Mouse (Mus musculus) macrophage (primary cell): Measurements from ENCODE around the gene Ednrb. TPM values are rescaled to one million over a fixed set of nuclear protein-coding genes. Genes with fewer than 3 reads are reported as not detected.

Source experiments
- H3K27ac ChIP-seq: fragments of 350-480 bp; formaldehyde crosslinking; 2 replicates; pipeline ENCODE4 v1.9.0; 2021
- H3K36me3 ChIP-seq: fragments of 350-480 bp; formaldehyde crosslinking; 2 replicates; pipeline ENCODE4 v1.9.0; 2021; ENCODE audit errors: inconsistent target
- H3K4me3 ChIP-seq: fragments of 350-480 bp; formaldehyde crosslinking; 2 replicates; pipeline ENCODE4 v1.9.0; 2021; ENCODE audit errors: inconsistent target
- H3K79me2 ChIP-seq: fragments of 350-480 bp; formaldehyde crosslinking; 2 replicates; pipeline ENCODE4 v1.9.0; 2021; ENCODE audit errors: inconsistent target
- WGBS: methylation state at CpG from one replicate; pipeline ENCODE4 v1.1.7; 2026; ENCODE audit warnings: inconsistent platforms; ENCODE audit not compliant: missing documents; 5-methylcytosine and 5-hydroxymethylcytosine counted together
- polyA plus RNA-seq: library from polyadenylated mRNA; stranded (reverse); fragments of 250-400 nt; gene quantifications from 3 replicates; pipeline ENCODE4 v1.2.4, GENCODE M21; 2018; ENCODE audit warnings: inconsistent platforms
- total RNA-seq, 78 experiments: library from RNA; depleted of rRNA; stranded (reverse); fragments of 250-400 nt; gene quantifications; 1 replicate in 9 of 78; 2 replicates in 24 of 78; 3 replicates in 43 of 78; 4 replicates in 2 of 78; pipeline ENCODE4 v1.2.4; 2018; ENCODE audit warnings: inconsistent platforms in 56 of 78

The Ednrb gene
- 10 to 100 TPM in 12 of 26 experiments, 1 to 10 TPM in 14; 1.5 to 88.7 (median 8.1) TPM for total RNA-seq (2018; cell fraction: chromatin; rRNA removed)
- 100 to 1,000 TPM in 2 of 26 experiments, 10 to 100 TPM in 22, 1 to 10 TPM in 2; 6.0 to 101 (median 22.7) TPM for total RNA-seq (2018; cell fraction: cytosol; rRNA removed)
- total RNA-seq (2018; cell fraction: nucleus; rRNA removed): 100 to 1,000 TPM in 3 of 26 experiments, 10 to 100 TPM in 21, 1 to 10 TPM in 2; 6.5 to 135 (median 24.5) TPM
- polyA plus RNA-seq: 6.8 to 36.9 TPM (median 17.7 TPM) in 3 replicates

GRCm38 (mm10) chr14:103844011-103844549 lies at the start of gene Ednrb:
Ednrb (minus strand) TSS chr14:103844402.
- Histone ChIP-seq H3K27ac (peak within 1 kb of the TSS; percentile 37), H3K4me3 (peak within 1 kb of the TSS; percentile 53), H3K79me2 (no peaks in the 10 kb centered on the region), H3K36me3 (no peaks in the 10 kb centered on the region)
- 6% methylated on average over 24 of the region's 24 CpGs for WGBS

GRCm38 (mm10) chr14:103892411-103892938 lies 48.3 kb upstream of the Ednrb start:
- H3K79me2 ChIP-seq: no peaks in the 10 kb centered on the region
- H3K27ac ChIP-seq: no peak overlapping the region
- no peaks in the 10 kb centered on the region for H3K36me3 ChIP-seq
- 85% methylated on average over 8 of the region's 8 CpGs for WGBS
- no peak overlapping the region for H3K4me3 ChIP-seq

GRCm38 (mm10) chr14:103890761-103891160 lies 46.6 kb upstream of the Ednrb start:
- no peaks in the 10 kb centered on the region for H3K79me2 ChIP-seq
- H3K27ac ChIP-seq: no peak overlapping the region
- no peaks in the 10 kb centered on the region for H3K36me3 ChIP-seq
- no peak overlapping the region for H3K4me3 ChIP-seq
- WGBS: 42% methylated on average over 4 of the region's 4 CpGs

DNA sequence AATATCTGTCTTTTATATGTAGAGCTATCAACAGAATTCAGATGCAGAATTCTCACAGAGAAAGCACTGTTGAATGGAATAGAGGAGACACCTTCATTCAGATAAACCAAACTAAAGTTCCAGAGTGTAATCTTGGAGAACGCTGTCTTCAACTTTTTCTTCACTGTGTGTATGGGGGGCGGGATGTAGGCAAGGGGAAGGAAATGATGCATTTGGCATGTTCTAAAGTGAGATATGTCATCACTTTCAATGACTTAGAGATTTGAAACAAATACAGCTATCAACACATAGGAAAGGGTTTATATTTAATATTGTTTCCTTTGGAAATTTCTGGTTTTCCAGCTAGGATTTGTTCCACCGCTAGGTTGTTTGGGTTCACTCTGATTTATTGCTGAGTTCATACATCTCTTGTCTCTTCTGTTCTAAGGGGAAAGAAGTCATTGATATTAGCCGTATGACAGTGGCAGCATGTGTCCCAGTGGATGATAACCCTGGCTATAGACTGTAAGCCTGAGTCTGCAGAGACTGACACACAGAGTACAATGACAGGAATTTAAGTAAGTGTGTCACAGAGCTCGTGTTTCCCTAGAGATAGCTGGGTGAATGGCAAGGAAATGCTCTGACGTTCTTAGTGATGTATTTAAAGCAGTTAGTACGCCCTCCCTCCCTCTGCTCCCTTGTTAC lies 40.8 kb upstream of the Ednrb start:
- H3K4me3 ChIP-seq: no peak overlapping the region
- no peaks in the 10 kb centered on the region for H3K36me3 ChIP-seq
- H3K79me2 ChIP-seq: no peaks in the 10 kb centered on the region
- WGBS: 64% methylated on average over 6 of the region's 7 CpGs
- no peak overlapping the region for H3K27ac ChIP-seq

DNA sequence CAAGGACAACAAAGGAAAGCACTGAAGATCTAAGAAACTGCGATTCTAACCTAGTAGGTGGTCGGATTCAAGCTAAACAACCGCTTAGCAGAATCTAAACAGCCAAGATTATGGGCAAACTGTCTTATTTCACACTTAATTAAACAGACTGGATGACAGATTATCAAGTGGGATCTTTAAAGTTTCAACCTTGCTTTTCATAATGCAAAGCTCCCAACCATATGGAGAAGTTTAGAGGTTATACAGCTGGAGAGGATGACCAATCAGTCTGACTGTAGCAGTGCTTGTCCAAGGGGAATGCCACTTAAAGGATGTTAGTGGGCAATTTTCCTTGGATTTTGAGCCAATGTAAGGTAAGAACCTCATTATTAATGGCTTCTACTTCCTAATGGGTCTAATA lies 38.7 kb upstream of the Ednrb start:
- Histone ChIP-seq H3K4me3 (no peak overlapping the region), H3K79me2 (no peaks in the 10 kb centered on the region), H3K36me3 (no peaks in the 10 kb centered on the region), H3K27ac (no peak overlapping the region)
- WGBS: 97% methylated on average over 3 of the region's 3 CpGs

- no peaks in the 10 kb centered on the region for H3K36me3 ChIP-seq
- H3K79me2 ChIP-seq: no peaks in the 10 kb centered on the region
- 92% methylated on average over 2 of the region's 2 CpGs for WGBS
- H3K4me3 ChIP-seq: no peak overlapping the region
- no peak overlapping the region for H3K27ac ChIP-seq
Measured at GRCm38 (mm10) chr14:103877117-103877516, 32.9 kb upstream of the Ednrb start.

GRCm38 (mm10) chr14:103876598-103876997 lies 32.4 kb upstream of the Ednrb start:
- Histone ChIP-seq H3K4me3 (no peak overlapping the region), H3K36me3 (no peaks in the 10 kb centered on the region), H3K27ac (no peak overlapping the region), H3K79me2 (no peaks in the 10 kb centered on the region)
- WGBS: 91% methylated on average over 3 of the region's 3 CpGs

- Histone ChIP-seq H3K36me3 (no peaks in the 10 kb centered on the region), H3K4me3 (no peak overlapping the region), H3K27ac (no peak overlapping the region), H3K79me2 (no peaks in the 10 kb centered on the region)
- 100% methylated on average over 2 of the region's 2 CpGs for WGBS
Measured at GRCm38 (mm10) chr14:103866636-103867035, 22.4 kb upstream of the Ednrb start.

DNA sequence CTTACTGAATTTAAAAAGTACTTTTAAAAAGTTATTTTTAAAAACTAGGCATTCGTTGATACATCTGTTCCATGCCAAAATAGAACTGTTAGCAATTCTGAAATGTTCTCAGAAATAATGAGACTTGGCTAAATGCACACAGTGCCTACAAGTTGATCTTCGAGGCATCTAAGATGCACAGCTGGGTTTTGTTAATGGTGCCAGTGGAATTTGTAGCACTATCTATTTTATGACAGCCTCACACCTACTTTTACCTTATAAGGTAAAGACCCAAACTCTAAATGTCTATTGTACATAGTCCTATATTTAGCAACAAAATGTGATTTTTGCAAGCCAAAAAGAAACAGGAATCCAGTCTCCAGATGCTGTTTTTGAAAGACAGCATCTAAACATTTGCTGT lies 21.0 kb upstream of the Ednrb start:
- Histone ChIP-seq H3K36me3 (no peaks in the 10 kb centered on the region), H3K79me2 (no peaks in the 10 kb centered on the region), H3K27ac (no peak overlapping the region), H3K4me3 (no peak overlapping the region)
- 96% methylated on average over 2 of the region's 2 CpGs for WGBS

DNA sequence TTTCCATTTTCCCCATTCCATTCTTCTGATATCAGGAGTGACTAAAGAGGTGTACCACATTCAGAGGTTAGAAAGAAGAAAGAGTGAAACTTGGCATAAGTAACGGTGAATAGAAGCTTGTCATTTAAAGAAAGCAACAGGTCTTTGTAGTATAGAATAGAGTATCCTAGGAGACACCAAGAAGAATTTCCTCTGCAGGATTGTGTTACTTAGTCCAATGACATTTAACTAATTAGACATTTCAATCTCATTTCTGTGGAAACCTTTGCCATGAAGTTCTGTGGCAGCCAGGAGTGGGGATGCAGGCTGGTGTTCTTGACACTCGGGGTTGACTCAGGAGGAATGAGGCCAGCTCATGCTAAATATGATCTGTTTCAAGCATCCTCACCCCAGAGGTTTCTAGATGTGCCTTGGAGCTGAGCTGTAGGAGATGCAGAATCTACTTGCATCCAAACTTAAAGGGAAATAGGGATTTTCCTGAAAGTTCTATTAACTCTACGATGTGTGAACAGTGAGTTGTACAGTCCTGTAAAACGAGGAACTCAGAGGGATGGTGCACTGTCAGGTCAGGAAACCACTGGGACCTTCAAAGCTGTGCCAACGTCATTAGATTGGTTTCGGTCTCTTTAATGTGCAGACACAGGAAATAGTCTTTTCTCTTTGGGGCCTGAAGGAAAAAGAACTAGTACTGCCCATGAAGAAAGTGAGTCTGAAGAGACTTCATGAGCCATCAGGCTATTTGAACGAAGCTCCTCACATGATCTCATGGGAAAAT lies 6.1 kb upstream of the Ednrb start:
- H3K36me3 ChIP-seq: no peaks in the 10 kb centered on the region
- H3K79me2 ChIP-seq: no peaks in the 10 kb centered on the region
- H3K27ac ChIP-seq: no peak overlapping the region
- no peak overlapping the region for H3K4me3 ChIP-seq
- WGBS: 36% methylated on average over 7 of the region's 7 CpGs

- Histone ChIP-seq H3K36me3 (no peaks in the 10 kb centered on the region), H3K4me3 (no peak overlapping the region), H3K79me2 (no peaks in the 10 kb centered on the region), H3K27ac (no peak overlapping the region)
- WGBS: 93% methylated on average over 2 of the region's 2 CpGs
Measured at GRCm38 (mm10) chr14:103845716-103846115, 1.5 kb upstream of the Ednrb start.

DNA sequence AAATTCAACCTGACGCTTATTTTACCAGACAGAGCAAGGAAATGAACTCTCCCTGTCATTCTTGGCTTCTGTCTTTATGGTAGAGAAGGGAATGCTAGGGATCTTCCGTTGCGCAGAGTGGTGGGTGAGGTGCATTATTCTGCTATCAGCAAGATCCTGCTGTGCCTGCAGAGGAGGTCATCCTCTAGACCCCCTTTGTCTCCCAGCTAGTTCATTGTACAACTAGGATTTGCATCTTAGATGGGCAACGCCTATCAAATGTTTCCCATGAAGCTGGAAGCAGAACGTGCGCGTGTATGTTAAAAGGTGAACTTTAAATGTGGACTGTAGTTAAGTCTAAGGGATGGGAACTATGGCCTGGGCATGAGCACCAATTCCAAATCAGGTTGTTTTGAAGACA lies 742 bp upstream of the Ednrb start:
- 99% methylated on average over 7 of the region's 7 CpGs for WGBS
- Histone ChIP-seq H3K79me2 (no peaks in the 10 kb centered on the region), H3K36me3 (no peaks in the 10 kb centered on the region), H3K4me3 (no peak overlapping the region), H3K27ac (no peak overlapping the region)

GRCm38 (mm10) chr14:103843371-103844001 lies 716 bp downstream of the Ednrb start:
- 4% methylated on average over 26 of the region's 30 CpGs for WGBS
- Histone ChIP-seq H3K79me2 (no peaks in the 10 kb centered on the region), H3K36me3 (no peaks in the 10 kb centered on the region), H3K4me3 (peak overlapping the region; percentile 53), H3K27ac (peak overlapping the region; percentile 37)

- 0 out of 2 replicates have a peak overlapping the region, but pooled peaks have one; percentile 37 for H3K27ac ChIP-seq
- H3K4me3 ChIP-seq: peak overlapping the region; percentile 53
- WGBS: 26% methylated on average over 16 of the region's 16 CpGs
- no peaks in the 10 kb centered on the region for H3K36me3 ChIP-seq
- no peaks in the 10 kb centered on the region for H3K79me2 ChIP-seq
Measured at GRCm38 (mm10) chr14:103842896-103843295, 1.3 kb downstream of the Ednrb start.
